Mouse (Mus musculus) limb, embryonic 10.5 days (tissue): ENCODE results near the gene Ttc32. TPM values are rescaled to one million over a fixed set of nuclear protein-coding genes. Genes with fewer than 3 reads are reported as not detected.

Experiments
- DNase-seq: peaks from one replicate; pipeline ENCODE4 v3.0.0-alpha.2; 2017; ENCODE audit warnings: low spot score
- H3K27ac ChIP-seq: fragments of 300-500 bp; sonication (generic); 2 replicates; pipeline ENCODE4 v1.5.1; 2016; ENCODE audit warnings: mild to moderate bottlenecking
- H3K27me3 ChIP-seq: fragments of 300-500 bp; sonication (generic); 2 replicates; pipeline ENCODE4 v1.6.1; 2016; ENCODE audit warnings: low read depth, mild to moderate bottlenecking; ENCODE audit not compliant: poor library complexity, severe bottlenecking
- H3K36me3 ChIP-seq: fragments of 300-500 bp; sonication (generic); 2 replicates; pipeline ENCODE4 v1.6.1; 2016; ENCODE audit warnings: mild to moderate bottlenecking, moderate library complexity
- H3K4me1 ChIP-seq: fragments of 300-500 bp; sonication (generic); 2 replicates; pipeline ENCODE4 v1.6.1; 2016
- H3K4me3 ChIP-seq: fragments of 300-500 bp; sonication (generic); 2 replicates; pipeline ENCODE4 v1.5.1; 2016; ENCODE audit warnings: mild to moderate bottlenecking, moderate library complexity
- H3K9me3 ChIP-seq: fragments of 300-500 bp; sonication (generic); replicated peaks from 2 replicates; pipeline ENCODE4 v1.6.1; 2016; ENCODE audit warnings: mild to moderate bottlenecking
- WGBS: fragments of 180-500 bp; shearing (Covaris S2); methylation state at CpG from one replicate; pipeline ENCODE4 v1.1.7; 2016; 5-methylcytosine and 5-hydroxymethylcytosine counted together
- polyA plus RNA-seq: library from polyadenylated mRNA; unstranded; fragments of >200 nt; fragmentation: Nextera tagmentation; extraction: Ambion mirVana; gene quantifications from 2 replicates; pipeline ENCODE4 v1.2.1, GENCODE M21; 2016

Ttc32 gene
- polyA plus RNA-seq = 14.8 and 15.0 TPM in 2 replicates

- Histone ChIP-seq H3K4me1 (peaks cover 8% of the 10 kb centered on the region; the same call in 1 of the 2 replicates), H3K27ac (peak within 1 kb of the TSS; percentile 95), H3K4me3 (peak within 1 kb of the TSS; percentile 59), H3K27me3 (no peaks in the 10 kb centered on the region), H3K36me3 (0 out of 2 replicates have a peak, but pooled peaks cover 6% of the 10 kb centered on the region), H3K9me3 (no peaks in the 10 kb centered on the region)
- WGBS = under 1% methylated on average over 69 of the region's 69 CpGs
- DNase-seq = peak; percentile 97
These were observed at the start of gene Ttc32 for GRCm38 (mm10) chr12:9029888-9030723. Gene Ttc32, plus strand, starts transcription at chr12:9029997.

- H3K27ac ChIP-seq = no peak overlapping the region
These were observed 36.6 kb upstream of the Ttc32 start for GRCm38 (mm10) chr12:8993231-8993630.

GRCm38 (mm10) chr12:8998318-8998717, 31.5 kb upstream of the Ttc32 start:
- DNase-seq = no peak
- Histone ChIP-seq H3K27ac (no peak overlapping the region), H3K4me3 (no peak overlapping the region), H3K4me1 (no peaks in the 10 kb centered on the region), H3K9me3 (no peaks in the 10 kb centered on the region), H3K36me3 (peaks cover 26% of the 10 kb centered on the region), H3K27me3 (no peaks in the 10 kb centered on the region)
- WGBS = 89% methylated on average over 4 of the region's 4 CpGs

More at GRCm38 (mm10) chr12:8993231-8993630, 36.6 kb upstream of the Ttc32 start:
- H3K36me3 ChIP-seq = peaks cover 27% of the 10 kb centered on the region
- no peaks in the 10 kb centered on the region for H3K9me3 ChIP-seq
- no peak for DNase-seq
- no peaks in the 10 kb centered on the region for H3K27me3 ChIP-seq
- H3K4me1 ChIP-seq = no peaks in the 10 kb centered on the region
- 88% methylated on average over 8 of the region's 8 CpGs for WGBS
- H3K4me3 ChIP-seq = no peak overlapping the region

- 16% methylated on average over 5 of the region's 5 CpGs for WGBS
- H3K4me1 ChIP-seq = no peaks in the 10 kb centered on the region
These were observed 27.7 kb upstream of the Ttc32 start for GRCm38 (mm10) chr12:9002038-9002648.

GRCm38 (mm10) chr12:9007146-9007545, 22.7 kb upstream of the Ttc32 start:
- no peak for DNase-seq
- H3K27me3 ChIP-seq = no peaks in the 10 kb centered on the region
- H3K36me3 ChIP-seq = peaks cover 9% of the 10 kb centered on the region; the same call in 1 of the 2 replicates
- H3K4me1 ChIP-seq = no peaks in the 10 kb centered on the region
- no peak overlapping the region for H3K27ac ChIP-seq
- no peak overlapping the region for H3K4me3 ChIP-seq
- H3K9me3 ChIP-seq = no peaks in the 10 kb centered on the region
- WGBS = 67% methylated on average over 4 of the region's 4 CpGs

More at GRCm38 (mm10) chr12:9002038-9002648, 27.7 kb upstream of the Ttc32 start:
- no peak overlapping the region for H3K4me3 ChIP-seq
- peaks cover 15% of the 10 kb centered on the region for H3K36me3 ChIP-seq
- DNase-seq = peak; percentile 49
- no peaks in the 10 kb centered on the region for H3K9me3 ChIP-seq
- H3K27me3 ChIP-seq = no peaks in the 10 kb centered on the region
- H3K27ac ChIP-seq = no peak overlapping the region

GRCm38 (mm10) chr12:9007811-9008210, 22.0 kb upstream of the Ttc32 start:
- no peak overlapping the region for H3K4me3 ChIP-seq
- 94% methylated on average over 6 of the region's 6 CpGs for WGBS
- no peak for DNase-seq
- no peaks in the 10 kb centered on the region for H3K4me1 ChIP-seq
- H3K27me3 ChIP-seq = no peaks in the 10 kb centered on the region
- peaks cover 12% of the 10 kb centered on the region; the same call in 1 of the 2 replicates for H3K36me3 ChIP-seq
- H3K27ac ChIP-seq = no peak overlapping the region
- H3K9me3 ChIP-seq = no peaks in the 10 kb centered on the region

GRCm38 (mm10) chr12:9010311-9010710, 19.5 kb upstream of the Ttc32 start:
- H3K27ac ChIP-seq = no peak overlapping the region
- no peak for DNase-seq
- H3K36me3 ChIP-seq = peaks cover 14% of the 10 kb centered on the region; the same call in 1 of the 2 replicates
- no peaks in the 10 kb centered on the region for H3K27me3 ChIP-seq
- no peaks in the 10 kb centered on the region for H3K4me1 ChIP-seq
- no peaks in the 10 kb centered on the region for H3K9me3 ChIP-seq
- H3K4me3 ChIP-seq = no peak overlapping the region
- WGBS = 72% methylated on average over 4 of the region's 4 CpGs

- no peak overlapping the region for H3K4me3 ChIP-seq
- no peak for DNase-seq
- H3K27ac ChIP-seq = no peak overlapping the region
- H3K9me3 ChIP-seq = no peaks in the 10 kb centered on the region
- 96% methylated on average over 9 of the region's 9 CpGs for WGBS
- peaks cover 16% of the 10 kb centered on the region for H3K36me3 ChIP-seq
- H3K27me3 ChIP-seq = no peaks in the 10 kb centered on the region
- 0 out of 2 replicates have a peak, but pooled peaks cover 2% of the 10 kb centered on the region for H3K4me1 ChIP-seq
These were observed 13.4 kb upstream of the Ttc32 start for GRCm38 (mm10) chr12:9016376-9016775.

- H3K4me3 ChIP-seq = no peak overlapping the region
- 93% methylated on average over 8 of the region's 8 CpGs for WGBS
- no peak for DNase-seq
- H3K4me1 ChIP-seq = peaks cover 7% of the 10 kb centered on the region; the same call in 1 of the 2 replicates
- no peaks in the 10 kb centered on the region for H3K9me3 ChIP-seq
- peaks cover 10% of the 10 kb centered on the region for H3K36me3 ChIP-seq
- no peaks in the 10 kb centered on the region for H3K27me3 ChIP-seq
- H3K27ac ChIP-seq = no peak overlapping the region
These were observed 9.4 kb upstream of the Ttc32 start for GRCm38 (mm10) chr12:9020431-9020830.

GRCm38 (mm10) chr12:9020986-9021385, 8.8 kb upstream of the Ttc32 start:
- Histone ChIP-seq H3K9me3 (no peaks in the 10 kb centered on the region), H3K27me3 (no peaks in the 10 kb centered on the region), H3K27ac (no peak overlapping the region), H3K4me3 (no peak overlapping the region), H3K4me1 (peaks cover 7% of the 10 kb centered on the region; the same call in 1 of the 2 replicates), H3K36me3 (peaks cover 10% of the 10 kb centered on the region)
- no peak for DNase-seq
- WGBS = 72% methylated on average over 3 of the region's 3 CpGs

GRCm38 (mm10) chr12:9023031-9023430, 6.8 kb upstream of the Ttc32 start:
- peaks cover 7% of the 10 kb centered on the region; the same call in 1 of the 2 replicates for H3K4me1 ChIP-seq
- H3K27me3 ChIP-seq = no peaks in the 10 kb centered on the region
- peaks cover 4% of the 10 kb centered on the region for H3K36me3 ChIP-seq
- 69% methylated on average over 4 of the region's 4 CpGs for WGBS
- H3K9me3 ChIP-seq = no peaks in the 10 kb centered on the region
- H3K4me3 ChIP-seq = no peak overlapping the region
- DNase-seq = no peak
- H3K27ac ChIP-seq = no peak overlapping the region

GRCm38 (mm10) chr12:9024071-9024470, 5.7 kb upstream of the Ttc32 start:
- Histone ChIP-seq H3K27ac (no peak overlapping the region), H3K9me3 (no peaks in the 10 kb centered on the region), H3K36me3 (0 out of 2 replicates have a peak, but pooled peaks cover 6% of the 10 kb centered on the region), H3K27me3 (no peaks in the 10 kb centered on the region), H3K4me3 (no peak overlapping the region), H3K4me1 (peaks cover 7% of the 10 kb centered on the region; the same call in 1 of the 2 replicates)
- no peak for DNase-seq
- WGBS = 95% methylated on average over 14 of the region's 14 CpGs

- no peak overlapping the region for H3K27ac ChIP-seq
- H3K4me1 ChIP-seq = peaks cover 7% of the 10 kb centered on the region; the same call in 1 of the 2 replicates
- 88% methylated on average over 13 of the region's 13 CpGs for WGBS
- H3K27me3 ChIP-seq = no peaks in the 10 kb centered on the region
- H3K9me3 ChIP-seq = no peaks in the 10 kb centered on the region
- no peak overlapping the region for H3K4me3 ChIP-seq
- H3K36me3 ChIP-seq = 0 out of 2 replicates have a peak, but pooled peaks cover 6% of the 10 kb centered on the region
- DNase-seq = no peak
These were observed 5.1 kb upstream of the Ttc32 start for GRCm38 (mm10) chr12:9024736-9025135.
